Mouse (Mus musculus) kidney, embryonic 15.5 days (tissue): ENCODE measurements around the gene Sppl3. TPM values are rescaled to one million over a fixed set of nuclear protein-coding genes. Genes with fewer than 3 reads are reported as not detected.

Source experiments
- ATAC-seq: fragments of 200-750 bp; cut with Nextera tagmentation; replicated peaks from 2 replicates; pipeline ENCODE4 v1.8.0; 2017; ENCODE audit warnings: moderate TSS enrichment; ENCODE audit not compliant: low FRiP score
- H3K27ac ChIP-seq: fragments of 300-500 bp; sonication (generic); 2 replicates; pipeline ENCODE4 v1.5.1; 2015; ENCODE audit warnings: mild to moderate bottlenecking, inconsistent platforms
- H3K27me3 ChIP-seq: fragments of 300-500 bp; sonication (generic); 2 replicates; pipeline ENCODE4 v1.6.1; 2015; ENCODE audit warnings: inconsistent platforms
- H3K36me3 ChIP-seq: fragments of 300-500 bp; sonication (generic); 2 replicates; pipeline ENCODE4 v1.6.1; 2015; ENCODE audit warnings: inconsistent platforms
- H3K4me1 ChIP-seq: fragments of 300-500 bp; sonication (generic); 2 replicates; pipeline ENCODE4 v1.6.1; 2015; ENCODE audit warnings: inconsistent platforms
- H3K4me2 ChIP-seq: fragments of 300-500 bp; sonication (generic); 2 replicates; pipeline ENCODE4 v1.6.1; 2015; ENCODE audit warnings: moderate library complexity, mild to moderate bottlenecking, inconsistent platforms
- H3K4me3 ChIP-seq: fragments of 300-500 bp; sonication (generic); replicated peaks from 2 replicates; pipeline ENCODE4 v1.5.1; 2015; ENCODE audit warnings: mild to moderate bottlenecking, inconsistent platforms
- H3K9ac ChIP-seq: fragments of 300-500 bp; sonication (generic); 2 replicates; pipeline ENCODE4 v1.6.1; 2015; ENCODE audit warnings: mild to moderate bottlenecking, inconsistent platforms
- H3K9me3 ChIP-seq: fragments of 300-500 bp; sonication (generic); replicated peaks from 2 replicates; pipeline ENCODE4 v1.6.1; 2016; ENCODE audit warnings: inconsistent platforms
- WGBS: fragments of 180-500 bp; shearing (Covaris S2); methylation state at CpG from one replicate; pipeline ENCODE4 v1.1.7; 2015; ENCODE audit warnings: mixed read lengths; 5-methylcytosine and 5-hydroxymethylcytosine counted together
- polyA plus RNA-seq: library from polyadenylated mRNA; unstranded; fragments of >200 nt; fragmentation: Nextera tagmentation; extraction: Ambion mirVana; gene quantifications from 2 replicates; pipeline ENCODE4 v1.2.1, GENCODE M21; 2015

The Sppl3 gene
- polyA plus RNA-seq, 1 experiment from 2014 or later, result 14.8 TPM

GRCm38 (mm10) chr5:115134234-115135165 is 123.6 kb downstream of the Sppl3 start, which contains the start of gene Unc119b:
TSS of gene Unc119b (minus strand) at chr5:115134975.
- Histone ChIP-seq H3K4me1 (peaks cover 18% of the 10 kb centered on the region), H3K36me3 (peaks cover 12% of the 10 kb centered on the region), H3K9ac (peak within 1 kb of the TSS; percentile 76), H3K4me2 (peak within 1 kb of the TSS; percentile 95), H3K4me3 (peak within 1 kb of the TSS; percentile 92), H3K27me3 (no peaks in the 10 kb centered on the region), H3K9me3 (no peaks in the 10 kb centered on the region), H3K27ac (0 out of 2 replicates have a peak within 1 kb of the TSS, but pooled peaks have one; percentile 19)
- peak; percentile 92 for ATAC-seq
- under 1% methylated on average over 53 of the region's 81 CpGs for WGBS

- Histone ChIP-seq H3K4me1 (peaks cover 12% of the 10 kb centered on the region), H3K27ac (no peak overlapping the region), H3K36me3 (peaks cover 15% of the 10 kb centered on the region), H3K27me3 (no peaks in the 10 kb centered on the region), H3K4me2 (no peak overlapping the region), H3K9me3 (no peaks in the 10 kb centered on the region), H3K4me3 (no peak overlapping the region), H3K9ac (no peak overlapping the region)
- ATAC-seq, result no peak
- 52% methylated on average over 4 of the region's 4 CpGs for WGBS
These were observed 128.2 kb downstream of the Sppl3 start for GRCm38 (mm10) chr5:115139124-115139523.

- no peak overlapping the region for H3K9ac ChIP-seq
- 50% methylated on average over 3 of the region's 3 CpGs for WGBS
- no peak for ATAC-seq
These were observed 129.8 kb downstream of the Sppl3 start for GRCm38 (mm10) chr5:115140726-115141125.

GRCm38 (mm10) chr5:115142166-115142697 is 131.3 kb downstream of the Sppl3 start:
- WGBS, result 94% methylated on average over 9 of the region's 9 CpGs
- Histone ChIP-seq H3K4me1 (peaks cover 36% of the 10 kb centered on the region), H3K4me2 (no peak overlapping the region), H3K9ac (no peak overlapping the region), H3K9me3 (no peaks in the 10 kb centered on the region), H3K4me3 (no peak overlapping the region), H3K36me3 (peaks cover 46% of the 10 kb centered on the region), H3K27ac (no peak overlapping the region), H3K27me3 (no peaks in the 10 kb centered on the region)
- no peak for ATAC-seq

More at GRCm38 (mm10) chr5:115140726-115141125, 129.8 kb downstream of the Sppl3 start:
- no peaks in the 10 kb centered on the region for H3K27me3 ChIP-seq
- H3K4me2 ChIP-seq, result no peak overlapping the region
- H3K27ac ChIP-seq, result 0 out of 2 replicates have a peak overlapping the region, but pooled peaks have one; percentile 18
- peaks cover 26% of the 10 kb centered on the region for H3K4me1 ChIP-seq
- peaks cover 31% of the 10 kb centered on the region for H3K36me3 ChIP-seq
- no peak overlapping the region for H3K4me3 ChIP-seq
- no peaks in the 10 kb centered on the region for H3K9me3 ChIP-seq

GRCm38 (mm10) chr5:115143552-115143951 is 132.6 kb downstream of the Sppl3 start:
- Histone ChIP-seq H3K27ac (no peak overlapping the region), H3K4me3 (no peak overlapping the region), H3K4me1 (peaks cover 42% of the 10 kb centered on the region), H3K4me2 (no peak overlapping the region), H3K27me3 (no peaks in the 10 kb centered on the region), H3K9ac (no peak overlapping the region), H3K9me3 (no peaks in the 10 kb centered on the region), H3K36me3 (peaks cover 59% of the 10 kb centered on the region)
- ATAC-seq, result no peak
- WGBS, result 74% methylated on average over 10 of the region's 10 CpGs

- H3K4me2 ChIP-seq, result no peak overlapping the region
- no peaks in the 10 kb centered on the region for H3K27me3 ChIP-seq
- H3K27ac ChIP-seq, result peak overlapping the region; percentile 37; the same call in 1 of the 2 replicates
- H3K4me1 ChIP-seq, result peaks cover 45% of the 10 kb centered on the region
- H3K9me3 ChIP-seq, result no peaks in the 10 kb centered on the region
- no peak overlapping the region for H3K9ac ChIP-seq
- no peak overlapping the region for H3K4me3 ChIP-seq
- ATAC-seq, result no peak
- peaks cover 67% of the 10 kb centered on the region for H3K36me3 ChIP-seq
- 73% methylated on average over 6 of the region's 6 CpGs for WGBS
These were observed 133.5 kb downstream of the Sppl3 start for GRCm38 (mm10) chr5:115144471-115144870.

GRCm38 (mm10) chr5:115145253-115145968 is 134.5 kb downstream of the Sppl3 start:
- no peaks in the 10 kb centered on the region for H3K27me3 ChIP-seq
- H3K9me3 ChIP-seq, result no peaks in the 10 kb centered on the region
- no peak for ATAC-seq
- H3K4me1 ChIP-seq, result peaks cover 54% of the 10 kb centered on the region
- H3K4me3 ChIP-seq, result no peak overlapping the region
- H3K27ac ChIP-seq, result 0 out of 2 replicates have a peak overlapping the region, but pooled peaks have one; percentile 37
- WGBS, result 73% methylated on average over 11 of the region's 11 CpGs
- H3K4me2 ChIP-seq, result no peak overlapping the region
- H3K36me3 ChIP-seq, result peaks cover 77% of the 10 kb centered on the region
- H3K9ac ChIP-seq, result no peak overlapping the region

- peaks cover 83% of the 10 kb centered on the region for H3K36me3 ChIP-seq
- WGBS, result 67% methylated on average over 6 of the region's 6 CpGs
- H3K27ac ChIP-seq, result no peak overlapping the region
- H3K4me1 ChIP-seq, result peaks cover 57% of the 10 kb centered on the region
- no peaks in the 10 kb centered on the region for H3K9me3 ChIP-seq
- no peak for ATAC-seq
- no peaks in the 10 kb centered on the region for H3K27me3 ChIP-seq
- no peak overlapping the region for H3K4me2 ChIP-seq
- H3K4me3 ChIP-seq, result no peak overlapping the region
- H3K9ac ChIP-seq, result no peak overlapping the region
These were observed 135.2 kb downstream of the Sppl3 start for GRCm38 (mm10) chr5:115145976-115146746.

- ATAC-seq, result no peak
- H3K36me3 ChIP-seq, result peaks cover 83% of the 10 kb centered on the region
- no peak overlapping the region for H3K27ac ChIP-seq
- H3K4me1 ChIP-seq, result peaks cover 63% of the 10 kb centered on the region
- no peaks in the 10 kb centered on the region for H3K27me3 ChIP-seq
- no peak overlapping the region for H3K4me2 ChIP-seq
- no peak overlapping the region for H3K9ac ChIP-seq
- no peaks in the 10 kb centered on the region for H3K9me3 ChIP-seq
- no peak overlapping the region for H3K4me3 ChIP-seq
These were observed 135.8 kb downstream of the Sppl3 start for GRCm38 (mm10) chr5:115146747-115147130.

- Histone ChIP-seq H3K27ac (no peak overlapping the region), H3K27me3 (no peaks in the 10 kb centered on the region), H3K4me1 (peaks cover 69% of the 10 kb centered on the region), H3K4me3 (no peak overlapping the region), H3K9me3 (no peaks in the 10 kb centered on the region), H3K4me2 (no peak overlapping the region), H3K36me3 (peaks cover 83% of the 10 kb centered on the region), H3K9ac (no peak overlapping the region)
- WGBS, result 71% methylated on average over 3 of the region's 3 CpGs
- no peak for ATAC-seq
These were observed 136.5 kb downstream of the Sppl3 start for GRCm38 (mm10) chr5:115147388-115147787.

GRCm38 (mm10) chr5:115148378-115148777 is 137.4 kb downstream of the Sppl3 start:
- Histone ChIP-seq H3K27me3 (no peaks in the 10 kb centered on the region), H3K4me3 (no peak overlapping the region), H3K9ac (no peak overlapping the region), H3K9me3 (no peaks in the 10 kb centered on the region), H3K27ac (0 out of 2 replicates have a peak overlapping the region, but pooled peaks have one; percentile 52), H3K36me3 (peaks cover 80% of the 10 kb centered on the region), H3K4me2 (no peak overlapping the region), H3K4me1 (peaks cover 79% of the 10 kb centered on the region)
- WGBS, result 90% methylated on average over 8 of the region's 8 CpGs
- no peak for ATAC-seq
